Mouse (Mus musculus): ENCODE data around the gene Nacc1. TPM values are rescaled to one million over a fixed set of nuclear protein-coding genes. Genes with fewer than 3 reads are reported as not detected.

Nacc1 gene
- polyA plus RNA-seq, 1 experiment, result 155 TPM

DNA sequence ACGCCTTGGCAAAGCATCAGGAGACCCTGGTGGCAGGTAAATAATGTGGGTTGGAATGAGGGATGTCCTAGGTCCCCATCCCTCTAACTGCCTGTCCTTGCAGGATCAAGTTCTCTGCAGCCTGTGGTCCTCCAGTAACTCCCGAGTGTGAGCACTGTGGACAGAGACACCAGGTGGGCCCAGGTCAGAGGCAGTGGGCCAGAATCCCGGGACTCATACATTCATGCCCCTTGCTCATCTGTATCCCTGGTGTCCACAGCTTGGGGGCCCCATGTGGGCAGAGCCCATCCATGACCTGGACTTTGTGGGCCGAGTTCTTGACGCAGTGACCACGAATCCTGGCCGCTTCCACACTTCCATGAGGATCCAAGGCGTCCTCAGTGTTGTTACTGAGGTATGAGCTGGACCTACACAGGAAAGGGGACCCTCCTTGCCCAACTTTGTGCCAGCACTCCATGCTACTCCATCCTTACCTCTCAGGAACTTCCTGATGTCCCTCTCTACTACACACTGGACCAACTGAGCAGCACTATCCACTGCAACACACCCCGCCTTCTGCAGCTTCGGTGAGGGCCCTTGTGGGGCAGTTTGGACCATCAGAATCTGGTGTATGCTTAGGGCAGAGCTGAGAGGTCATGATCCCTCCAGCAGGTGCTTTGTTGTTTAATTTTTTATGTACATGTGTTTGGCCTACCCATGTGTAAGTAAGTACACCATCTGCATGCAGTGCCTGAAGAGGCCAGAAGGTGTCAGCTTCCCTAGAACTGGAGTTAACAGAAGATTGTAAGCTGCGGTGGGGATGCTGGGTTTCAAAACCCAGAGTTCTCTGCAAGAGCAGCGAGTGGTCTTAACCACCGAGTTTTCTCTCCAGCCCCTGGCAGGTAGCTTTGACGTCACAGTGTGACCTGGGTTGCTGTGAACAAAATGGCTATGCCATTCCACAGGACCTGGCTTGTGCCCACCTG, 9.8 kb upstream of the Nacc1 start:
- no peaks in the 10 kb centered on the region for H3K36me3 ChIP-seq (ENCODE audit: control insufficient read depth, insufficient read depth, low read length)
- peaks cover 35% of the 10 kb centered on the region for H3K4me1 ChIP-seq (replicated peaks; ENCODE audit: control insufficient read depth, insufficient read depth, low read length)
- H3K27ac ChIP-seq (ENCODE audit: control insufficient read depth, insufficient read depth, low read length), result no peak overlapping the region
- 79% methylated on average over 14 of the region's 14 CpGs for WGBS
- TF ChIP-seq CTCF (IDR thresholded peaks at IDR 0.05; ENCODE audit: borderline replicate concordance, control insufficient read depth, extremely low read depth, insufficient read depth, low read length, poor library complexity), result no peak
- no peak for TF ChIP-seq POLR2A (IDR thresholded peaks at IDR 0.05; ENCODE audit: control insufficient read depth, extremely low read depth, insufficient read depth, low read length, poor library complexity)
- H3K27me3 ChIP-seq (ENCODE audit: control insufficient read depth, insufficient read depth, low read length), result no peaks in the 10 kb centered on the region
- H3K4me3 ChIP-seq (ENCODE audit: control insufficient read depth, insufficient read depth, low read length), result no peak overlapping the region
- peak; percentile 64 for DNase-seq

DNA sequence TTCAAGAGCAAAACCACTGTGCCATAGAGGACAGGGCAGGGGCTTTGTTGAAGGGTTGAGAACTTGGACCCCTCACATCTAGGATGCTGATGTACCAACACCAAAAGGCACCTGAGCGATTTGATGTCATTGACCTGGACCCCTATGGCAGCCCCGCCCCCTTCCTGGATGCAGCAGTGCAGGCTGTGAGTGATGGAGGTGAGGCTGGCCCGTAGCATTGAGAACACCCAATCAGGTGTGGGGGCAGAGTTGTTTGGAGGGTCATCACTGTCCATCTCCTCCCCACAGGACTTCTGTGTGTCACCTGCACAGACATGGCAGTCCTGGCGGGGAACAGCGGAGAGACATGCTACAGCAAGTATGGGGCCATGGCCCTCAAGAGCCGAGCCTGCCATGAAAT, 7.5 kb upstream of the Nacc1 start:
- Histone ChIP-seq H3K27me3 (ENCODE audit: control insufficient read depth, insufficient read depth, low read length) (no peaks in the 10 kb centered on the region), H3K4me3 (ENCODE audit: control insufficient read depth, insufficient read depth, low read length) (no peak overlapping the region), H3K36me3 (ENCODE audit: control insufficient read depth, insufficient read depth, low read length) (no peaks in the 10 kb centered on the region), H3K27ac (ENCODE audit: control insufficient read depth, insufficient read depth, low read length) (no peak overlapping the region), H3K4me1 (replicated peaks; ENCODE audit: control insufficient read depth, insufficient read depth, low read length) (peaks cover 16% of the 10 kb centered on the region)
- DNase-seq, result no peak
- TF ChIP-seq CTCF (IDR thresholded peaks at IDR 0.05; ENCODE audit: borderline replicate concordance, control insufficient read depth, extremely low read depth, insufficient read depth, low read length, poor library complexity), result no peak
- no peak for TF ChIP-seq POLR2A (IDR thresholded peaks at IDR 0.05; ENCODE audit: control insufficient read depth, extremely low read depth, insufficient read depth, low read length, poor library complexity)
- 95% methylated on average over 6 of the region's 6 CpGs for WGBS

DNA sequence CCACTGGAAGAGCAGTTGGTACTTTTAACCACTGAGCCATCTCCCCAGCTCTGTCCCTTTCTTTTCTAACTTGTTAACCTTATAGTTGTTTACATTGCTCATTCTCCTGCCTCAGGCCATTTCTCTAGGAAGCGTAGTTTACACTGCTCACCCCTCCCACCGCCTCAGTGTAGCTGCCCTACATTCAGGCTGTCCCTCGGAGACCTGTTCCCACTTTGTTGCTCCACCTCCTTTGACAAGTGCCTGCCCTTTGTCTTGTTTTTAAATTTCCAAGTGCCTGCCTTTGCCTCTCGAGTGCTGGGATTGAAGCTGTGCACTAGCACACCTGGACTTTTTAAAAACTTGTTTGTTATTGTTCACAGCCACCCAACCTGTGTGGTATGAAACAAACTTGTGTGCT, 5.7 kb upstream of the Nacc1 start:
- DNase-seq, result no peak
- 92% methylated on average over 4 of the region's 4 CpGs for WGBS
- H3K4me3 ChIP-seq (ENCODE audit: control insufficient read depth, insufficient read depth, low read length), result no peak overlapping the region
- no peak overlapping the region for H3K27ac ChIP-seq (ENCODE audit: control insufficient read depth, insufficient read depth, low read length)
- H3K4me1 ChIP-seq (replicated peaks; ENCODE audit: control insufficient read depth, insufficient read depth, low read length), result peaks cover 6% of the 10 kb centered on the region
- no peaks in the 10 kb centered on the region for H3K36me3 ChIP-seq (ENCODE audit: control insufficient read depth, insufficient read depth, low read length)
- no peaks in the 10 kb centered on the region for H3K27me3 ChIP-seq (ENCODE audit: control insufficient read depth, insufficient read depth, low read length)
- TF ChIP-seq POLR2A (IDR thresholded peaks at IDR 0.05; ENCODE audit: control insufficient read depth, extremely low read depth, insufficient read depth, low read length, poor library complexity), result no peak
- TF ChIP-seq CTCF (IDR thresholded peaks at IDR 0.05; ENCODE audit: borderline replicate concordance, control insufficient read depth, extremely low read depth, insufficient read depth, low read length, poor library complexity), result no peak

DNA sequence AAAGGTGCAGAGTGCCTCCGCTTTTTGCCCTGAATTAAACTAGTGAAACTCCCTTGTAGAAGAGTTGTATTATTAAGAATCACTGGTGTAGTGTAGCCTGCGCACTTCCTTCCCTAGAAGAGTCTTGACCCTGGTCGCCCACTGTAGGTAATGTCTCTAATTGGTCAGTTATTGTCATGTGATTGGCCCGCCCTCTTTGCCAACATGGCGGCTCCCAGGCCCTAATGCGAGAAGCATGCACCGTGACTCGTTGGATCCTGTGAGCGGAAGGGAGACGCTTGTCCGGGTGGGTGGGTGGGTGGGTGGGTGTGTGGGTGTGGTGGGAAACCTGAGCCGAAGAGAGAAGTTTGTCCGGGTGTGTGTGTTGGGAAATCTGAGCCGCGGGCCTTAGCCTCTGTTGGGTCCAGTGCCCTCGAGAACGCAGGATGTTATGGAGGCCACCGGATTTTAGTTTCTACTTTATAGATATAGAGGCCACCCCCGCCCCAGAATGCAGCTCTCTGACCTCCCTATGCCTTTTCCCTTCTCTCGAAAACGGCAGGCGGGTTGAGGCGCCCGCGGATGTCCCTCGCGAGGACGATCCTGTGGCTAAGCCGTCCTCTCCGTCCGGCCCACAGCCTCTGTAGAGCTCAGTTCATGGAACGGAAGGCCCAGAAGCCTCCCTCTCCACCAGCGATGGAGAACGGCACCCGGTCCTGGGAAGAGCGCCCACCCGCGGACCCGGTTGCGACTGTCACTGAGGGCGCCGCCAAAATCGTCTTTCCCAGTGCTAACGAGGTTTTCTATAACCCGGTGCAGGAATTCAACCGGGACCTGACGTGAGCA, 1.6 kb upstream of the Nacc1 start:
- DNase-seq, result peak; percentile 90
- WGBS, result under 1% methylated on average over 47 of the region's 47 CpGs
- no peaks in the 10 kb centered on the region for H3K36me3 ChIP-seq (ENCODE audit: control insufficient read depth, insufficient read depth, low read length)
- TF ChIP-seq POLR2A (IDR thresholded peaks at IDR 0.05; ENCODE audit: control insufficient read depth, extremely low read depth, insufficient read depth, low read length, poor library complexity) (0 out of 2 replicates have a peak, but pooled peaks have one; percentile 17), CTCF (IDR thresholded peaks at IDR 0.05; ENCODE audit: borderline replicate concordance, control insufficient read depth, extremely low read depth, insufficient read depth, low read length, poor library complexity) (no peak)
- H3K27ac ChIP-seq (ENCODE audit: control insufficient read depth, insufficient read depth, low read length), result no peak overlapping the region
- H3K4me3 ChIP-seq (ENCODE audit: control insufficient read depth, insufficient read depth, low read length), result peak overlapping the region; percentile 44
- H3K4me1 ChIP-seq (replicated peaks; ENCODE audit: control insufficient read depth, insufficient read depth, low read length), result peaks cover 16% of the 10 kb centered on the region
- H3K27me3 ChIP-seq (ENCODE audit: control insufficient read depth, insufficient read depth, low read length), result no peaks in the 10 kb centered on the region

DNA sequence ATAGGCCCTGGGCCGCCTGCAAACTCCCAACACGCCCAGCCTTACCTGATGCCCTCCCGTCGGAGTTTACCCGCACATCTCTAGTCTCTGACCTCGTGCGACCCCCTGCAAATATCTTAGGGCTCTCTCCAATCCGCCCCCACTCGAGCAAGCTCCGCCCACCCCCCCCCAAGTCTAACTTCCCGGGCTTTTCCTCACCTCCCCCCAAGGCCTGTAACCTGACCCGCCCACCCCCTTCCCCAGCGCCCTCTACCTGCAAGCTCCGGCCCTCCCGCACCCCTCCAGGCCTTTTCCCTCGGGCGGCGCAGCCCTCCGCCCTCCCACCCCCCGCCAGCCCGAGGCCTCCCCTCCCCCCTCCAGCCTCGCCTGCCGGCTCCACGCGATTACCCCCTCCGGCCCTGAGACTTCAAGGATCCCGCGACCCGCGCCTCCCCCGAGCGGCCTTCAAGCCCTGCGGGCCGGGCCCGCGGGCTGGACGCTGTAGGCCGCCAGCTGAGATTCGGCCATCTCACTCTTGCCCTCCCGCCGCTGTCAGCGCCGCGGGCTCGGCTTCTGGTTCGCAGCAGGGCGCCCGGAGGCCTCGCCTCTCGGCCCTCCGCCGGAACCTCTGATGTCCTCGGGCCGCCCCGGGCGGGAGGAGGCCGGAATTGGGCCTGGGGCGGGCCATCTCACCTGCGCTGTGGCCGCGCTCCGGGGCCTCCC, 508 bp downstream of the Nacc1 start:
- Histone ChIP-seq H3K4me3 (ENCODE audit: control insufficient read depth, insufficient read depth, low read length) (peak overlapping the region; percentile 97), H3K36me3 (ENCODE audit: control insufficient read depth, insufficient read depth, low read length) (no peaks in the 10 kb centered on the region), H3K4me1 (replicated peaks; ENCODE audit: control insufficient read depth, insufficient read depth, low read length) (peaks cover 16% of the 10 kb centered on the region), H3K27ac (ENCODE audit: control insufficient read depth, insufficient read depth, low read length) (peak overlapping the region; percentile 2; the same call in 1 of the 2 replicates), H3K27me3 (ENCODE audit: control insufficient read depth, insufficient read depth, low read length) (no peaks in the 10 kb centered on the region)
- peak; percentile 41 for DNase-seq
- 1% methylated on average over 59 of the region's 62 CpGs for WGBS
- TF ChIP-seq POLR2A (IDR thresholded peaks at IDR 0.05; ENCODE audit: control insufficient read depth, extremely low read depth, insufficient read depth, low read length, poor library complexity) (no peak), CTCF (IDR thresholded peaks at IDR 0.05; ENCODE audit: borderline replicate concordance, control insufficient read depth, extremely low read depth, insufficient read depth, low read length, poor library complexity) (no peak)

All from thymus, adult 2 months (tissue).